Mouse (Mus musculus): ENCODE results near the gene Cars. TPM values are rescaled to one million over a fixed set of nuclear protein-coding genes. Genes with fewer than 3 reads are reported as not detected.
"Not testable (repeated sequence)": the region's sequence is repeated elsewhere in the genome, so short reads cannot be mapped to it uniquely, and the experiment has no call there.

Cars gene
- total RNA-seq, 2 experiments from 2014 or later, result 27.5 to 45.1 TPM

GRCm38 (mm10) chr7:143588006-143588405 is 11.9 kb downstream of the Cars start:
- ATAC-seq (ENCODE audit: poor library complexity, severe bottlenecking), result no peak

GRCm38 (mm10) chr7:143587586-143587985 is 12.3 kb downstream of the Cars start:
- ATAC-seq (ENCODE audit: poor library complexity, severe bottlenecking), result no peak

- peak; percentile 90 for ATAC-seq (ENCODE audit: poor library complexity, severe bottlenecking)
Measured at GRCm38 (mm10) chr7:143583956-143584355, 15.9 kb downstream of the Cars start.

- ATAC-seq (ENCODE audit: poor library complexity, severe bottlenecking), result no peak
Measured at GRCm38 (mm10) chr7:143583025-143583424, 16.9 kb downstream of the Cars start.

- ATAC-seq (ENCODE audit: poor library complexity, severe bottlenecking), result no peak
Measured at GRCm38 (mm10) chr7:143575751-143576150, 24.1 kb downstream of the Cars start.

GRCm38 (mm10) chr7:143565648-143566039 is 34.2 kb downstream of the Cars start:
- ATAC-seq (ENCODE audit: poor library complexity, severe bottlenecking), result peak; percentile 24; the same call in 1 of the 2 replicates

- ATAC-seq (ENCODE audit: poor library complexity, severe bottlenecking), result no peak
Measured at GRCm38 (mm10) chr7:143565015-143565647, 34.8 kb downstream of the Cars start.

- ATAC-seq (ENCODE audit: poor library complexity, severe bottlenecking), result no peak
Measured at GRCm38 (mm10) chr7:143563787-143564186, 36.1 kb downstream of the Cars start.

- ATAC-seq (ENCODE audit: poor library complexity, severe bottlenecking), result 0 out of 2 replicates have a peak, but pooled peaks have one; percentile 31
Measured at GRCm38 (mm10) chr7:143557616-143558015, 42.3 kb downstream of the Cars start.

GRCm38 (mm10) chr7:143556964-143557610 is 42.8 kb downstream of the Cars start:
- ATAC-seq (ENCODE audit: poor library complexity, severe bottlenecking), result peak; percentile 51

- ATAC-seq (ENCODE audit: poor library complexity, severe bottlenecking), result no peak
Measured at GRCm38 (mm10) chr7:143549588-143550220, 50.2 kb downstream of the Cars start.

- peak; percentile 86 for ATAC-seq (ENCODE audit: poor library complexity, severe bottlenecking)
Measured at GRCm38 (mm10) chr7:143548976-143549457, 50.9 kb downstream of the Cars start, which contains the start of gene Nap1l4. Nap1l4 (minus strand) TSS chr7:143549106.

- peak; percentile 45 for ATAC-seq (ENCODE audit: poor library complexity, severe bottlenecking)
Measured at GRCm38 (mm10) chr7:143548231-143548961, 51.5 kb downstream of the Cars start.

- peak; percentile 9; the same call in 1 of the 2 replicates for ATAC-seq (ENCODE audit: poor library complexity, severe bottlenecking)
Measured at GRCm38 (mm10) chr7:143546554-143546953, 53.3 kb downstream of the Cars start.

GRCm38 (mm10) chr7:143544368-143544767 is 55.5 kb downstream of the Cars start:
- ATAC-seq (ENCODE audit: poor library complexity, severe bottlenecking), result no peak

- ATAC-seq (ENCODE audit: poor library complexity, severe bottlenecking), result no peak
Measured at GRCm38 (mm10) chr7:143538671-143539070, 61.2 kb downstream of the Cars start.

- not testable (repeated sequence) for ATAC-seq (ENCODE audit: poor library complexity, severe bottlenecking)
Measured at GRCm38 (mm10) chr7:143538229-143538628, 61.7 kb downstream of the Cars start.

- ATAC-seq (ENCODE audit: poor library complexity, severe bottlenecking), result no peak
Measured at GRCm38 (mm10) chr7:143536251-143536650, 63.6 kb downstream of the Cars start.

GRCm38 (mm10) chr7:143533284-143533683 is 66.6 kb downstream of the Cars start:
- no peak for ATAC-seq (ENCODE audit: poor library complexity, severe bottlenecking)

GRCm38 (mm10) chr7:143532410-143532809 is 67.5 kb downstream of the Cars start:
- no peak for ATAC-seq (ENCODE audit: poor library complexity, severe bottlenecking)

- no peak for ATAC-seq (ENCODE audit: poor library complexity, severe bottlenecking)
Measured at GRCm38 (mm10) chr7:143519333-143519732, 80.6 kb downstream of the Cars start.

All from megakaryocyte, adult 5-6 weeks (primary cell).